Mouse (Mus musculus): Measurements from ENCODE around the gene Gpx1.
A peak's percentile ranks its signal among the peaks of the same experiment; 100 is the strongest.
"Not testable (repeated sequence)": the region's sequence is repeated elsewhere in the genome, so short reads cannot be mapped to it uniquely, and the experiment has no call there.

The Gpx1 gene

DNA sequence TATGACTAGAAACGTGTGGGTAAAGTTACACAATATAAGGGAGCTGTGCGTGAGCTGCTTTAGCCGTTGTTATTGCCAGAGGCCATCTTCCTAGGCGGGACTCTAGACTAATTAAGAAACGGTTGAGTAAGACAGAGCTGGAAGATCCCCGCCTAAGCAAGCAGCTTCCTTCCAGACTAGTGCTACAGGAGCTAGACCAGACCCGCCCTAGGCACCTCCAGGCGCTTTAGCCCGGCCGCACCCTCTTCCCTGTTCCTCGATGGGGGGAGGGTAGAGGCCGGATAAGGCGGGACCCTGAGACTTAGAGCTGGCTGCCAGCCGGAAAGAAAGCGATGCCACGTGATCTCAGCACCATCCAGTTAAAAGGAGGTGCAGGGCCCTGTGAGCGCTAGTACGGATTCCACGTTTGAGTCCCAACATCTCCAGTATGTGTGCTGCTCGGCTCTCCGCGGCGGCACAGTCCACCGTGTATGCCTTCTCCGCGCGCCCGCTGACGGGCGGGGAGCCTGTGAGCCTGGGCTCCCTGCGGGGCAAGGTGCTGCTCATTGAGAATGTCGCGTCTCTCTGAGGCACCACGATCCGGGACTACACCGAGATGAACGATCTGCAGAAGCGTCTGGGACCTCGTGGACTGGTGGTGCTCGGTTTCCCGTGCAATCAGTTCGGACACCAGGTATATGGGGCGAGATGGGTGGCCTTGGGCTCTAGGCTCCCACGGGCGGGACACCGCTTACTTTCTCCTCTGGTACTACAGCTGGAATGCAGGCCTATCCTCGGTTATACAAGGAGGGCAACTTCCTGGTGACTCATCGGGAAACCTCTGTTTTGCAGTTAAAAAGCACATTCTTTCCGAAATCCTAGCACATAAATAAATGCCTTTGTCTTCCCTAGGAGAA lies at the start of gene Gpx1:
Gene Gpx1 (plus strand): TSS at position 18 of the 896 bp plus-strand sequence.
- DNase-seq = peak; percentile 96

DNA sequence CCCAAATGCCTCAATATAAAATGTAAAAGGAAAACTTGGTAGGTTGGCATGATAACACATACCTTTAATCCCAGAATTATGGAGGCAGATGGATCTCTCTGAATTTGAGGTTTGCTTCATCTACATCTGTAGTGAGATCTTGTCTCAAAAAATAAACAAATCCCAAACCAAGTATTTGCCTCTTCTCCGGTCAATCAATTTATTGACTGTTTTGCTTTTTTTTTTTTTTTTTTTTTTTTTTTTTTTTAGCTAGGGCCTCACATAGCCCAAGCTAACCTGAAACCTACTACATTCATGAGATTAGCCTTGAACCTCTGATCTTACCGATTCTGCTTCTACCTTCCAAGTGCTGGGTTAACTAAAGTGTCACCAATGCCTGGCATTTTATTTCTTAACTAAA lies 49.4 kb upstream of the Gpx1 start:
- no peak for DNase-seq

DNA sequence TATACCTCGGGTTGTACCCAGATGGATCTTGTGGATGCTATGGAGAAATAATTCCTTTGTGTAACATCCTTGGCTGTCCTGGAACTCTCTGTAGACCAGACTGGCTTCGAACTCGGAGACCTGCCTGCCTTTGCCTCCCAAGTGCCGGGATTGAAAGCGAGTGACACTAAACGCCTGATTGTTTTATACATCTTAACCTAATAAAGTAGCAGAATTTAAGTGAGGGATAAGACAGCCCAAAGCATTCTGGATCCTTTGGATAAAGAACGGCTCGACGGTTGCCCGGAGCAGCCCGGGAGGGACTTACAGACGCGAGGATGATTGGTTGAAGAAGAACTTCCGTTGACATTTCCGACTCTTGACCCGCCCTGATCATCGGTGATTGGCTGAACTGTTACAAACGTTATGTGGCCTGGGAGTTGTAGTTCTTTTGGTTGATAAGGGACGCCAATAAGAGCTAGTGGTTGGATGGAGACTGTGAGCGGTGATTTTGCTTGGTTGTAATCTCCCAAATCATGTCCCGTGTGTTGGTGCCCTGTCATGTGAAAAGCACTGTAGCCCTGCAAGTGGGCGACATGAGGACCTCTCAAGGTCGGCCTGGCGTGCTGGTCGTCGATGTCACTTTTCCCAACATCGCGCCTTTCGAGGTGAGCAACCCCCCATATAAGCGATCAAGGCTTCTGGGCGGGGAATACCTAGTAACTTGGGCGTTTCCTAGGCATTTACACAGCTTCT lies 48.5 kb upstream of the Gpx1 start, which contains the start of gene Nicn1:
Gene Nicn1 (plus strand): TSS at position 414 of the 735 bp plus-strand sequence.
- DNase-seq = peak; percentile 96

DNA sequence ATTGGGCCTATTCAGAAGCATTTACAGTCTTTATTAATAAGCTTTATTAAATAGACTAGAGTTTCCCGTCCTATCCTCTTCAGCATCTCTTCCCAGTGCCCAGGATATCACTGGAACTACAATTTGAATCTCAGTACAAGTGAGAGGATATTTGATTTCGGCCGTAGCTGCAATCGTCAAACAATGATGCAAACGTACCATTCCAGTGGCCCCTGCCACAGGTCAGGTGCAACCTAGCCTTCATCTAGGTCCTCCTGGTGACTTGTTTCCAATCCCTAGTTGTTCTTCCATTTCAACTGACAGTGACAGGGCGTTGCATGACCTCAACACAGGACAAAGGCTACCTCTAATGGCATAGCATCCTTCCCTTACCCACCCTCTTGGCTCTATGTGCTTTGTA lies 47.9 kb upstream of the Gpx1 start:
- DNase-seq = no peak

DNA sequence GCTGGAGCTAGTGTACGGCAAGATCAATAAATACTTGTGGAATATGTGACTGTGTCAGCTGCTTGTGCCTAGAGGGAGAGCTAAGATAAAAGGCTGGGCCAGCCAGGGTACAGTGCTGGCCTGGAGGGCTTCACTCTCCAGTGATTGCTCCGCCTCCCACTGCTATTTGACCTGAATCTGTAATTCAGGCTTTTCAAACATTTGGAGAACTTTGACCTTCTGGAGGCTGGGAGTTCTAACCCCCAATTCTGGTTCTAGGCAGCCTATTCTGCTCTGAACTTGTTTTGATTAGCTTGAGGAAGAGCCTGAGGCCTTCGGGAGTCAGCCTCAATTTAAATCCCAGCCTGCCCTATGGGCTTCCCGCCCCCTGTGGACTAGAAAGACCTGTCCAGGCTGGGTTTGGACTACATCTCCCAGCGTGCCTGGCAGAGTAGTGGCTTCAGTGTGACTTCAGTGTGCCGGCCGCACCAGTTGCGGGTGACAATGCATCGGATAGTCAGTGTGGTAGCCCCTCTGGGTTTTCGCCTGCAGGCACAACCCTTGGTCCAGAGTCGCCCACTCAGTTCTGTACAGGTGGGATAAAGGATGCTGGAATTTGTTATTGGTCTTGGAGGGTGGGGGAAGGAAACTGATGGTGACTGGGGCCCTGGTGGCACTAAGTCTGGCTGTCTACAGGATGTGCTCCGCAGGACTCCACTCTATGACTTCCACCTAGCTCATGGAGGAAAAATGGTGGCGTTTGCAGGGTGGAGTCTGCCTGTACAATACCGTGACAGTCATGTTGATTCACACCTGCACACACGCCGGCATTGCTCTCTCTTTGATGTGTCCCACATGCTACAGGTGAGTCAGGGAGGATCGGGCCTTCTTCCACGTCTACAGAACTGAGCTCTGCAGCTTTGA lies 42.0 kb upstream of the Gpx1 start, which contains the start of gene Amt:
Gene Amt (plus strand): TSS at position 401 of the 903 bp plus-strand sequence.
- DNase-seq = peak; percentile 85

DNA sequence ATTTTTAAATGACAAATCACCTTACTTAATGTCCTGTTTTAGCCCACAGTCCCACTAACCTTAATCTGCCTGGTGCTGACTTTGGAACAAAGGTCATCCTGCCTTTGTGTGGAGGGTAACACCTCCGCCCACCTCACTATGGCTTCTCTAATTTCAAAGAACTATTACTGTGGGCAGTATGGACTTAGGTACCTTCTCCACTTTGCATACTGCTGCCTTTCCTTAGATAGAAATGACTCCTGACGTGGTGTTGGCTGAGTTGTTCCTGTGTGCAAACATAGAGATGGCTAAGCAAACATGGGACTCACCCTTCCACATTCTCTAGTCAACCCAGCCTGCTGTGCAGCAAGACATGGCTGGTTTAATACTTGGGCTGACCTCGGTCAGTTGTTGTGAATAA lies 36.9 kb upstream of the Gpx1 start:
- DNase-seq = no peak

DNA sequence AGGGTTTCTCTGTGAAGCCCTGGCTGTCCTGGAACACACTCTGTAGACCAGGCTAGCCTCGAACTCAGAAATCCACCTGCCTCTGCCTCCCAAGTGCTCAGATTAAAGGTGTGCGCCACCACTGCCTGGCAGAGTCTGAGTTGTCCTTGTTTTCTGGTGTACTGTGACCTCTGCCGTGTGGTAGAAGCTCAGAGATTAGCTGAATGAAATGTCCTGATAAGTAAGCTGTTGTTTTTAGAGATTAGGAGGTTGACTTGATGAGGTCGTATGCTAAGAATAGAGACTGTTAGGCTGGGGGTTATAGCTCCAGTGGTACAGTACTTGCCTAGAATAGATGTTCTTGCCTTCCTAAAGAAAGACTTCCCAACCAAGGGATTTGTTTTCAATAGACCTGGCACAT lies 34.0 kb upstream of the Gpx1 start:
- DNase-seq = no peak

DNA sequence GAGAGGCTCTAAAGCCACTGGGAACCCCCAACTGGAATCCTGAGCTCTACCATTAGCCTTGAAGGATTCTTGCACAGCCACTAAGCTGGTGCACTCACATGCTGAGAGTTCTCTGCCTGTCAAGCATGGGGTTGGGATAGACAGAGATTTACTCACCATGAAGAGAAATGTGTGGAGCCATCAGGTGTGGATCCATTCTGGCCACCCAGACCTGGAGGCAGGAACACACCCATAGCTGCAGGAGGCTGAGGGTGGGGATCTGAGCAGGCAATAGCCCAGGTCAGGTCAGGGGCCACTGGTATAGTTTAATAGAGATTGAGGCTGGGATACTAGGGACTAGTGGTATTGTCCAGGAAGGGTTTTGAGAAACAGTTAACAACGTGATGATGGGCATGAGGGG lies 33.5 kb upstream of the Gpx1 start:
- DNase-seq = no peak

DNA sequence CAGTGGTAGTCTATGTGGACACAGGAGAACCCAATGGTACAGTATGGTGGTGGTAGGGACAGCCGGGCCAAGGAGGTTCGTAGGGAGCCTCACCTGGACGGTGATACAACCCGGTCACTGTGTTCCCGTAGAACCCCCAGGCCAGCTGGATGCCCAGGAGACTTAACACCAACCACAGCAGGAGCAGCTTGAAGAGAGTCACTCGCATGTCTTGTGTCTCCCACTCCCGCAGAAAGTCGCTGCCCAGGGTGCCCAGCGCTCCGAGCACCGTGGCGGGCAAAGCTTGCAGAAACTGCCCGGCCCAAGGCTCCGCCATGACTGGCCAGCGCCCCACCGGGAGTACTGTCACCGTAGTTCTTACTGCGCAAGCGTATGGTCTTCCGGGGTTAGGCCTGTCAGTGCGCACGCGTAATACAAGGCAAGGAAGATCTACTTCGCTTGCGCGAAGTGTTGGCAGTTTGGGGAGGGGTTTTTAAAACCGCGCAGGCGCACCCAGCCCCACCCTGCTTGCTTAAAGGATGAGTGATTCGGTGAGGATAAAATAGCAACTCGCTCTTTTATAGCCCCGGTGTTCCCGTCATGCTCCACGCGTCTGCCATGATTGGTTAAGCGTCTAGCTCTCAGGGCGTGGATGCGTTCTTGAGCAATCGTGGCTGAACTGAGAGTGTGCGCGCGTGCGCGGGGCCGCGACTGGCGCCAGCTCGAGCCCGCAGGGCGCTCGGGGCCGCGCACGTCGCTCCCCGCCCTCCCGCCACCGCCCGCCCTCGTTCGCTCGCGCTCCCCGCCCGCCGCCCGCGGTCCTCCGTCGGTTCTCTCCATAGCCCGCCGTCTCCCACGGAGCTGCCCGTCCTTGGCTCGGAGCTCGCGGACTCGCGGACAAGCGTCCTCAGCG lies 32.8 kb upstream of the Gpx1 start, which contains the start of the genes Rhoa and Tcta:
Gene Rhoa (plus strand): TSS at position 501 of the 892 bp plus-strand sequence.
Gene Tcta (minus strand): TSS at position 532 of the 892 bp plus-strand sequence.
- DNase-seq = peak; percentile 99

DNA sequence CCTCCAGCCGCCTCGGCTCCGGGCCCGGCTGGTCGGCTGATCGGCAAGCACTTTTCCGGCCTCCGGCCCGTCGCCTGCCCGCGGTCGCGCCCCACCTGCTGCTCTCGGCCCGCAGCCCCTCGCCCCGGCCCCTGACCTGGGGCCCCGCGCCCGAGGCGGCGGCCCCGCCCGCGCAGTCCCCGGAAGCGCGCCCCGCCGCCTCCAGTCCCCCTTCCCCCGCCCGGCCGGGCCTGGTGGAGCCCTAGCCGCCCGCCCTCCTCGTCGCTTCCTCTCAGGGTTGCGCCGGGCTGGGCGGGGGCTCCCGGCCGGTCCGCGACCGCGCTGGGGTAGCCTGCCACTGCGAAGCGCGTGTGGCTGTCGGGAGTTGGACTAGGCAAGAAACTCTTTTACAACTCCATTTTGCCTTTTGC lies 32.1 kb upstream of the Gpx1 start:
- DNase-seq = peak; percentile 92

DNA sequence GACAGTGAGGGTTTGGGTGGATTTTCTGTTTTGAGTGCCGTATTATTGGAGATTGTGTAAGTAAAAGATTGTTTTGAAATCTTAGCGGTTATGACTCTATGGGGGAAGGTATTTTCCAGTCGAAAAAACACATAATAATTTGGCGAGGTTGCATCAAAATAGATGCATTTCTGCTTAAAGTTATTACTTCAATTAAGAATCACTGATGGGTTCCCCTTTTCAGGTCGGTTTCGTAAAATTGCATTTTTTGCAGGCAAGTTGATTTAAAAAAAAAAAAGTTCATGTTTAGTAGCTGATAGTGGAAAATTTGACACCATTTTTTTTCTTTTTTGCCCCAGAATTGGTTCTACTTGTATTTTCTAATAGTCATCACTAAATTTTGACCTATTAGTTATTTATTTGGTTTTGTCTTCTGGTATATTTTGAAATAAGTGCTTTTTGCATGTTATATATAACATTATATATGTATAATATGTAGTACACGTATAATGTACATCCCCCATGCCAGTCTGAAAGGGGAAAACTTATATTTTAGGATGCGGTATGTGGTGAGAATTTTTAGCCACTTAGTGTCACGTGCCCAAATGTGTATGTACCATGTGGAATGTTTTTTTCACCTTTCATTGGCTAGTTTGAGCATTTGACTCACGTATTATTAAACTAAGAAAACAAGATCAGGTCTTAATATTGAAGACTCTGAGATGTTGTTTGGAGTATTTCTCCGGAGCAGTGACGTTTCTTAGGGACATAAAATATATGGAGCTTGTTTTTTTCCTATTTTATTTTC lies 31.5 kb upstream of the Gpx1 start:
- no peak for DNase-seq

DNA sequence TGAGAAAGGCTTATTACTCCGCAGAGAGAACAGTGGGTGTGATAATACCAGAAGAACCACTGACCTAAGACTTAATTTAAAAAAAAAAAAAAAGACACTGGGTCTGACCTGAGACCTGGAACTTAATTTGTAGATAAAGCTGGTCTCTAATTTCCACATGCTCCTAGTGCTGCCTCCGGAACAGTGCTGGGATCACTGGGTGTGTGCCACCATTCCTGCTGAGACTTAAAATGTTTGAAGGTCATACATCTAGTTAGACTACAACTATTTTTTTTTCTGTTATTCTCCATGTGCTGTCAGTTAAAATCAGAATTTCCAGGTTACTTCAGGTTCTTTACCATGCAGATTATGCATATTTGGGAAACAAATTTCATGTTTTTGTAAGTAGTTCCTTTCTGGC lies 30.6 kb upstream of the Gpx1 start:
- DNase-seq = no peak

DNA sequence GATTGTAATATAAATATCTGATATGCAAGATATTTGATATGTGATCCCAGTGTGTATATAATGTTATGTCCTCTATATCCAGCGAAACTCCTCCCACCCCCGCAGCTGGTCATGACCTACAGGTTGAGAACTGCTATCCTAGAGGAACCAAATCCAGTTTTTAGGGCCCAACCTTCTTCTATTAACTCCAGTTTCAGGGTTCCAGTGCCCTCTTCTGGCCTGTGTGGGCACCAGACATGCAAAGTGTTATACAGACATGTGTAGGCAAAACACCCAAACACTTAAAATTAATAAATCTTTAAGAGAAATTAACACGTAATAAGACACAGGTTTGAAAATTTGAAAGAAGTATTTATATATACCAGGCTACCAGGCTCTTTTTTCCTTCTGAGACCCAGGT lies 21.1 kb upstream of the Gpx1 start:
- no peak for DNase-seq

DNA sequence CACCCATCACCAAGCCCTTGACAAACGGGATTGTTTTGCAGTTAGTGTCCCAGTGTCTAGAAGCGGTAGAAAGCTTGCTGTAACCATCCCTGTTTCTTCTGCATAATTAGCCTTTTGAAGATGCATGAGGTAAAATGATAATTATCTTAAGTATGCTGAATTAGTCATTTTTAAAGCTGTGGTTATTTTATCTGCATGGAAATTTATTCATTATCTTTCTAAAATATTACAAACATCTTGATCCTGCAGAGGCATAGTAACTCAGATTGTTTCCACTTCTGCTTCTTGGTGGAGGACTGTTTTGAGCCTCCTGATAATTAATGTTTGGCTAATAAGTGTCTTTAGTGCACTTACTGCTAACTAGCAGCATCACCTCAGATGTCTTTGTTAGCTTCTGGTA lies 20.2 kb upstream of the Gpx1 start:
- no peak for DNase-seq

DNA sequence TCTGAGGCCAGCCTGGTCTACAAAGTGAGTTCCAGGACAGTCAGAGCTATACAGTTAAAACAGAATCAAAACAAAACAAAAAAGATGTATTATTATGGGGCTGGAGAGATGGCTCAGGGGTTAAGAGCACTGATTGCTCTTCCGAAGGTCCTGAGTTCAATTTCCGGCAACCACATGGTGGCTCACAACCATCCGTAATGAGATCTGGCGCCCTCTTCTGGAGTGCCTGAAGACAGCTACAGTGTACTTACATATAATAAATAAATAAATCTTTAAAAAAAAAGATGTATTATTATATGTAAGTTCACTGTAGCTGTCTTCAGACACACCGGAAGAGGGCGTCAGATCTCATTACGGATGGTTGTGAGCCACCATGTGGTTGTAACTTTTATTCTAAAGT lies 16.6 kb upstream of the Gpx1 start:
- not testable (repeated sequence) for DNase-seq

DNA sequence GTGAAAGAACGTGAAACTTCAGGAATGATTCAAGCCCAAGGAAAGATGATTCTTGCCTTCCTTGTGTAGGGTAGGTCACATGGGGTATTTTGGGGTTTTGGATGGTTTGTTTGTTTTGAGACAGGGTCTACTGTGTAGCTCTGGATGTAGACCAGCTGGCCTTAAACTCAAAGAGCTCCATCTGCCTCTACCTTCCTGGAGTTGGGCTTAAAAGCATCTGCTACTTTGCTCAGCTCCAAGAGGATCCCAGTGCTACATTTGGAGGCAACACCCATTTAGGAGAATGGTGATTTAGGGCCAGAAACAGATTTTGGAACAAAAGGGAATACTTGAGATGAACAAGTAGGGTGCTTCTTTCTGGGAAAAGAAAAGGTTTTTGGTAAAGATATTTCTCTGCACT lies 13.9 kb upstream of the Gpx1 start:
- DNase-seq = no peak

DNA sequence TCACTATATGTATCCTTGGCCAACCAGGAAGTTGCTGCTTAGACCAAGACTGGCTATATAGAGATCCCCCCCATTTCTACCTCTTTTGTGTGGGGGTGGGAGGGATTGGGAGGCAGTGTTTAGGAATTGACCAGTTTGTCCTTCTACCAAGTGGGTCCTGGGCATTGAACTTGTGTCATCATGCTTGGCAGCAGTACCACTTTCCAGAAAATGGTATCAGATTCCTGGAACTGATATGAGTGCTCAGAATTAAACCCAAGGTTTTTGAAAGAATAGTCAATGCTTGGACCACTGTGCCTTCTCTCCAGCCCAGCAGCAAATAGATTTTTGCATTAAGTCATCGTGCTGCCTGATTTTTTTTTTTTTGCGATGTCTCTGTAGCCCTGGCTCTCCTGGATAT lies 12.9 kb upstream of the Gpx1 start:
- no peak for DNase-seq

DNA sequence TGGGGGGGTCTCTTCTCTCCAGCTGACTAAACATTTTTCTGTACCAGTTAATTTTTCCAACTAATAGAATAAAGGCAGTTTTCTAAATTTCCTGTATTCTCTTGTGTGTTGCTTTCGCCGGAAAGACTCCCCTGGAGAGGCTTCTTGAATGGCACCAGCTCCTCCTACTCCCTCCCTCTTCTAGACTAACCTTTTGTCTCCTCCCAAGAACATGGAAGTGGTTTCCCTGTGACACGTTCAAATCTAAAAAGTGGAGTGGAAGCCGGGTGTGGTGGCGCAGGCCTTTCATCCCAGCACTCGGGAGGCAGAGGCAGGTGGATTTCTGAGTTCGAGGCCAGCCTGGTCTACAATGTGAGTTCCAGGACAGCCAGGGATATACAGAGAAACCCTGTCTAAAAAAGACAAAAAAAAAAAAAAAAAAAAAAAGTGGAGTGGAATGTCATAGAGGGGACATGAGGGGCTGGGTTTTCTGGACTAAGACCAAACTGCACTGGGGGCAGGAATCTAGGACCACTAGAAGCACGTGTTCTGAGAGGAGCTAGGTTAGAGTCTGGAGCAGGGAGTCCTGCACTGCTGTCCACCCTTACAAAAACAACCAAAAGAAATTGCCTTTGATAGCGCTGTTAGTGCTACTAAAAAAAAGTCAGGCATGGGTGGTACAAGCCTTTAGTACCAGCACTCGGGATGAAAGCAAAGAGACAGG lies 704 bp upstream of the Gpx1 start:
- no peak for DNase-seq

DNA sequence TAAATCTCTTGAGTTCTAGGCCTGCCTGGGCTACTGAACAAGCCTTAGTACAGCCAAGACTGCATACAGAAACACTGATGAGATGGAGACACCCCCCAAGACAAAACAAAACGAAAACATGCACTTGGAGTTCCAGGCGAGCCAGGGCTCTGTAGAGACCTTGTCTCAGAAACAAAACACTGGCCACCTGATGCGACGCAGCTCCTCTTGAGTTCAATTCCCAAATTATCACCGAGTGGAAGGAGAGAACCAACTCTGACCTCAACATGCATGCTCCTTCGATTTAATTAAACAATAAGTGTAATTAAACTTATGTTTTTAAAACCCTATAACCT lies 185 bp upstream of the Gpx1 start:
- DNase-seq = peak; percentile 45

DNA sequence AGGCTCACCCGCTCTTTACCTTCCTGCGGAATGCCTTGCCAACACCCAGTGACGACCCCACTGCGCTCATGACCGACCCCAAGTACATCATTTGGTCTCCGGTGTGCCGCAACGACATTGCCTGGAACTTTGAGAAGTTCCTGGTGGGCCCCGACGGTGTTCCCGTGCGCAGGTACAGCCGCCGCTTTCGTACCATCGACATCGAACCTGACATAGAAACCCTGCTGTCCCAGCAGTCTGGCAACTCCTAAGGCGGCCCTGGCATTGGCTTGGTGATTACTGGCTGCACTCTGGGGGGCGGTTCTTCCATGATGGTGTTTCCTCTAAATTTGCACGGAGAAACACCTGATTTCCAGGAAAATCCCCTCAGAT lies 1.2 kb downstream of the Gpx1 start:
- DNase-seq = no peak

Data from embryo, embryonic 11 days (tissue).